Mouse (Mus musculus): ENCODE measurements around the gene Chl1.

Gene Chl1

DNA sequence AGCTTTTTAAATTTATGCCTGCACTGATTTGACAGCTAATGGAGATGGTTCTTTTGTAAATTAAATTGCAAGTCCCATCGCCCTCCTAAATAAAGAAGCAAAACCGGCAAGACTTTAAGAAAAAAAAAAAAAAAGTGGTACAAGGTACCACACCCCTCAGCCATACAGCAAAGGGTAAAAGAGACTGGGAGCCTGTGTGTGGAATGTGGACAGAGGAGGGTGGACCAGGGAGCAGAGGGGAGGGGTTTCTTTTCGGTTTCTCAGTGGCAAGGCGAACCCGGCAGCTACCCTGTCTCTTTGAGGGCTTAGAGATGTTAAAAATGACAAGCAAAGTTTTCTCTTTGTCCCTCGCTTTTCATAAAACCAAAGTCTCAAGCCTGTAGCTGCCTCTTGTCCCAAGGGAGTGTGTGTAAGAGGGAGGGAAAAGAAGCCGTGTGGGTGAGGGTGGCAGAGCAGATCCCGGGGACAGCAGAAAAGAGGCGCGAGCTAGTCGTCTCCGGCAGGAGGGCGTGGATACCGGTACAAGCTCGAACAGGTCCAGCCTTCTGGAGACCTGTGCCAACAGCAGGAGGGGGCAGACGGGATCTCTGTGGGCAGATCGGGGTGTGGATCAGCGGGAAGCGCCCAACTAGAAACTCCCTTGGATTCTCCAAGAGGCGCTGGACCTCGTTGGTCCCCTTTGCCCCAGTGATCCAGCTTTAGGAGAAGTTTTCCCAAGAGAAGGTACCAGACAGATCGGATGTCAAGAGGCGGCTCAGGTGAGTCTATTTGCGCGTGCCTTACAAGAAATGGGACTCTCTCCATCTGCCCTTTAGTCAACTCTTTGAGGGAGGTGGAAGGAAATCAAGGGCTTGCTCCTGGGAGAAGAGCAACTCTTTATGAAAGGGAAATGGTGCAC lies at the start of gene Chl1:
Gene Chl1, plus strand, starts transcription at position 195 of the 898 bp plus-strand sequence.
- 3% methylated on average over 25 of the region's 25 CpGs for WGBS

DNA sequence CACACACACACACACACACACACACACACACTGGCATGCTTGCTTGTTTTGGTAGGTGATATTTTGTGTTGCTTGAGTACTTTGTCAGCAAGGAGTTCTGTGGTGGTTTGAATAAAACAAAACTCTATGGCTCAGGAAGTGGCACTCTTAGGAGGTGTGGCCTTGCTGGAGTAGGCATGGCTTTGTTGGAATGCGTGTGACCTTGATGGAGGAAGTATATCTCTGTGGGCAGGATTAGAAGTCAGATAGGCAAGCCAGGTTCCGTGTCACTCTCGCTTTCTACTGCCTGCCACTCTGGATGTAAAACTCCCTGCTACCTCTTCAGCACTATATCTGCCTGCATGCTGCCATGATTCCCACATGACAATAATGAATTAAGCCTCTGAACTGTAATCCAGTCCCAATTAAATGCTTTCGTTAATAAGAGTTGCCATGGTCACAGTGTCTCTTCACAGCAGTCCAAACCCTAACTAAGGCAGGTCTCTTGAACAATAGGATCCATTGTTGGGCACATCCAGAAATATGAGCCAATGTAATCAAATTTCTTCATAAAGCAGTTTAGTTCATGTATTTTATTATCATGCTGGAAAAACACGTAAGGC lies 44.8 kb upstream of the Chl1 start:
- WGBS = 70% methylated on average over 5 of the region's 5 CpGs

DNA sequence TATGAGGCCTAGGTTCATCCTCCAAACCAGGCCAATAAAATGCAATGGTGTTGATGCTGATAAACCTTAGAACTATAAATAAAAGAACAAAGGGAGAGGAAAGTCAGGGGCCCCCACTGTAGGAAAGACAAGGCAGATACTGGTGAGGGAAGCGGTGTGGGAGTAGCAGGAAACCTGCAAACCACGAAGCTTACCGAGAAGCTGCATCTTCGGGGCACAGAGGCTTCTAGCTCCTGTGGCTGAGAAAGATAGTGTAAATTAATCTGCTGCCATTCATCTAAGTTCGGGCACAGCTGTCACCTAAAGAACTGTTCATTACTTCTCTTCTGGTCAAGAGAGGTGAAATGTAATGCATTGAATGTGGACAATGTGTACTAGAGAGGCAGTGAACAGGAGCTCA lies 37.1 kb upstream of the Chl1 start:
- WGBS = 68% methylated on average over 5 of the region's 5 CpGs

DNA sequence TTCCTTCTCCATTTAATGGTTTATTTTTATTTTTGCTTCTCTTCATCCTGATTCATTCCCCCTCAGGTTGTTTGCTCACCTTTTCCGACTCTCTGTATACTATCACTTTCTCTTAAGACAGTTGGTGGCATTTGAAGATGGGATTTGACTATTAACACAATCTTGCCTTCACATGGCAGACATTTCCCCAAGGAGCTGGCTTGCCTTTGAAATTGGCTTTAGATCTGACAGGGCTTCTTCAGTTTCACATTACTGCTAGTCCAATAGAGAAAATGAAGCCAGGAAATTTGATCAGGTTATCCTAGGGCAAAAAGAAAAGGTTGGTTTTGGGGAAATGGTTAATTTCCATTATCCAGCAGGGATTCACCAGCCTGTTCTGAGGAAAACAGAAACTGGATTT lies 23.2 kb upstream of the Chl1 start:
- WGBS = 79% methylated on average over 1 of the region's 1 CpGs

DNA sequence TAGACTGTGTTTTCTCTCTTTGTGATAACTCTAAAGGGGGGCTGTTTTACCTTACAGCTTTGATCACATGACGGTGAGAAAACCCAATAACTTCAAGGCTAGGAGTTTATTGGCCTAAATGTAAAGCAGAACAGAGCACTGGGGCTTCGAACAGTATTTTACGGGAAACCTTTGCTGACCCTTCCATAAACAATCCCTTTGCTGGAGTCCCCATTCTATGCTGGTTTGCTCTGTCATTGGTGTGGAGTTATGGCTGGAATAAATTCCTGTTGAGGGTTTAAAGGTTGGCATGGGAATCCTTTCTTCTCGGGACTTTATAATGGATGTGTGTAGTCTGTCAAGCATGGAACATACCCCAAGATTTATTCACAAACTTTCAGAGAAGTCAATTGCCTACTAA lies 12.0 kb upstream of the Chl1 start:
- 84% methylated on average over 4 of the region's 4 CpGs for WGBS

DNA sequence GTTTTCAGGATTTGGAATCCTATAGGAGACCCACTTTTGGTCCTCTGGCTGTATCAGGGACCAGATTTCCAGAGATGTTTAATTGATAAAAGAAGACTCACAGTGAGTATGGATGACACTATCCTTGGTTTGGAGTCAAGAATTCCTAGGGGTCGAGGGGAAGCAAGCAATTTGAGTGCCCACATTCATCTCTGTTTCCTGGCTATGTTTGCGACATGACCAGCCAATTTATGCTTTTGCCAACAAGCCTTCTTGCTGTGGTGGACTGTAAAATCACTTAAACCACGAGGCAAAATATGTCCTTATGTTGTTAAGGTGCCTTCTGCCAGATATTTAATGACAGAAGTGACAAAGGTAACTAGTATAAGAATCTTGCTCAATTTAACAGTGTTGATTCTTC lies 6.3 kb upstream of the Chl1 start:
- 69% methylated on average over 3 of the region's 3 CpGs for WGBS

DNA sequence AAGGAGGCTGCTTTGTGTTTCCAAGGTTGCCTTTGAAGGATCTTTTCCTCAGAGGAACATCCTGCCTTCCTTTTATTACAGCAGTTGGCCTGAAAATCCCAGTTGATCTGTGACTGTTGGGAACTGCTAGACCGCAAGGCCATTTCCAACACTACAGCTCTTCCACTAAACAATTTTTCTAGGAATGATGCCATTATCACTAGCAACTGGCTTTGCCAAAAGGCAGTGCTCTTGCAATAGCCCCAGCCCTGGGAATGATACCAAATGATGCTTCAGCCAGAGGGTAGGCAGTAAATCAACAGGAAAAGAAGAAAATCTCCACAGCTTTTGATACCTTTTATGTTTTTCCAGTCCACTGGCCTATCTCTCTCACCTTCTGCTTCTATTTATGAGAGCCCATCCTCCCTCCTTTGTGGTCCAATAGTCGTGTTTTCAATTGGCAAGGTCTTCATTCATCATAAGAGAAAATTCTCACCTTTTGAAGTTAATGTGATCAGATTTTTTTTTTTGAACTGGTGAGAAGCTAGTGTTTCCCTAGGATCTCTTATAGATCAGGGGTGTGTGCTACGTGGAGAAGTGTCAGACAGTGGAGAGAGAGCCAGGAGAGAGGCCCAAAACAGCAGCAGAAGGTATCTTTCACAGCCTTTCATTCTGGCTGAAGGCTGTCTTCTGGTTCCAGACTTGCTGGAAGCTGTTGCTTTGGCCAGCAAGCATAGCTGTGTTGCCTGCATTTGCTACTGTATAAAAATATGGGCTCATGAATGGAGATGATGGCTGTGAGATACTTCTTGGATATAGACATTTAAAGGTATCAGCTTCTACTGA lies 2.4 kb upstream of the Chl1 start:
- WGBS = 45% methylated on average over 3 of the region's 3 CpGs

DNA sequence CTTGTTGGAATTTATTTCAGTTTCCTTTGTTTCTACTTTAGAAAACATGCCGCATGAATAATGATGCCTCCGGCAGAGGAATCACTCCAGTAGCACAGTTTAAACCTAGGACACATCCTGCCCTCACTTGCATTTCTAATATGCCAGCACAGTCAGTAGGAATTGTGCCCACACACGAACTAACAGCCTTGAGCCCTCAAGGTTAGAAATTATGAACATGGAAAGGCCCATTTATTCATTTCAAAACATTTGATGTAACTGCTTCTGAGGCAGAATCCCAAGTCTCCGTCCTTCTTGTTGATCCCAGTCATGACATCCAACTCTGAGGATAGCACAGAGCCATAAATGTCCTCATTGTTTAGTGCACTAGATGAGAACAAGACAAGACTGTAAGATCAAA lies 790 bp upstream of the Chl1 start:
- WGBS = 54% methylated on average over 4 of the region's 4 CpGs

DNA sequence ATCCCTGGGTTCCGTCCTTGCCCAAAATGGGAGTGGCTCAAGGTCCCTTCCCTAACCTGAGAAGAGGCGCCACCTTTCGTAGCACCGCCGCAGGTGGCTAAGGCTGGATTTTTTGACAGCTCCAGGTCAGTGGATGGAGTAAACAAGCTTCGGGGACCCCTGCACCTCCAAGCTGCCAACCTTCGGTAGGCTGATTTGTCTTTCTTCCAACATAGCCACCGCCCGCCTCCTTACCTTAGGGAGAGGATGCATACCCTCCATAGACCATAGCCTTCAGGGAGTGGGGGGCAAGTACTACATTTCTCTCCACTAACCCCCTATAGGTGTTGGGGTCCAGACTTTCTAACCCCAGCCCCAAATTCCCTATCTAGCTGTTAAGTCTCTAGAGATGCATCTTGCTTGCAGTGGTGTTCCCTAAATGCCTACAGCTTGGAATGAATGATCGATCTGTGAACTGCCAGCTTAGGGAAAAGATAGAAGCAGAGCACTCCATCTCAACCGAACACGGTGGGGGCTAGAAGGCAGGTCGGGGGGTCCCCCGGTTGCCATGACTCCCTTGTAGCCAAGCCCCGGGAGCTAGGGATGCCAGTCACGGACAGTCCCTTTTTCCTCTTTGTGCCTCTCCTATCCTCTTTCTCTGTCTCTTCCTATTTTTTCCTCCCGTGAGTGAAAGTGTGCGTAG lies 1.0 kb downstream of the Chl1 start:
- WGBS = 4% methylated on average over 18 of the region's 18 CpGs

DNA sequence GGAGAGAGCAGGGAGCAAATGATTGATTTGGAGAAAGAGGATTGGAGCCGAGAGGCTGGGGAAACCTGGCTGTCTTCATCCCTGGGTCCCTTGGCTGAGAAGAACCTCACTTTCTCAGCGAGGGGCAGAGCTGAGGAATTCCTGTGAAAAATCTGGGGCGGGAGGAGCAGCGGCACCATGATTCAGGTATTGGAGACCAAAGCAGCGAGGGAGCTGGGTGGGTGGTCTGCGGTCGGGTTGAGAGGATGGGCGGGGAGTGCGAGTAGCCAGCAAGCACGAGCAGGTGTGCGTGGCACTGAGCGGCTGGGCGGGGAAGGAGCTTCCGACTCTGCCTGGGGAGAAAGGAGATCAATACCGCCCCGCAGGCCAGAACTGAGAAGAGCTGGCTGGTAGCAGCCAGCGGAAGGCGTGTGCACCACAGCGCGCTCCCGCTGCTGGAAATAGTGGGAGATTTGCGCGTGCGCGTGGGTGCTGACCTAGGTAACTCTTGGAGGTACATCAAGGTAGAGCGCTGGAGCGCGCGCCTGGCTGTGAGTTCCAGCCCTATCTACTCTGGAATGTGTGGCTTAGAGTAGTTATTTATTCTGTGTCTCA lies 1.7 kb downstream of the Chl1 start:
- under 1% methylated on average over 29 of the region's 29 CpGs for WGBS

DNA sequence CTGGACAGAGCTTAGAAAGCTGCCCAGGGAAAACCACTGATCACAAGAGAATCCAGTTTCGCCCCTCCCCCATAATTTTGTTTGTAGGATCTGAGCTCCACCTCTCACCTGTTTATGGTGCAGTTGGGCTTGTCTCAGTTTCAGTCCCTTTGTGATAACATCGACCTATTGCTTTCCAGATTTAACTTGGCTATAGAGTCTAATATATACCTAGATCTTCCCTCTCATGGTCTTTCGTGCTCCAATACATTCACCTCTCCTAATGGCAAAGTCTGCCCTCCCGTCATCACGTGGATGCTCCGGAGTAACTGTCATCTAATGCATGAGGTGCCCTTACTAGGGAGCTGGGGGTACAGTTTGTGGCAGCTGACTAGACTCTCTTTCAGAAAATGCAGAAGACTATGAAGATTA lies 2.5 kb downstream of the Chl1 start:
- WGBS = 27% methylated on average over 6 of the region's 6 CpGs

DNA sequence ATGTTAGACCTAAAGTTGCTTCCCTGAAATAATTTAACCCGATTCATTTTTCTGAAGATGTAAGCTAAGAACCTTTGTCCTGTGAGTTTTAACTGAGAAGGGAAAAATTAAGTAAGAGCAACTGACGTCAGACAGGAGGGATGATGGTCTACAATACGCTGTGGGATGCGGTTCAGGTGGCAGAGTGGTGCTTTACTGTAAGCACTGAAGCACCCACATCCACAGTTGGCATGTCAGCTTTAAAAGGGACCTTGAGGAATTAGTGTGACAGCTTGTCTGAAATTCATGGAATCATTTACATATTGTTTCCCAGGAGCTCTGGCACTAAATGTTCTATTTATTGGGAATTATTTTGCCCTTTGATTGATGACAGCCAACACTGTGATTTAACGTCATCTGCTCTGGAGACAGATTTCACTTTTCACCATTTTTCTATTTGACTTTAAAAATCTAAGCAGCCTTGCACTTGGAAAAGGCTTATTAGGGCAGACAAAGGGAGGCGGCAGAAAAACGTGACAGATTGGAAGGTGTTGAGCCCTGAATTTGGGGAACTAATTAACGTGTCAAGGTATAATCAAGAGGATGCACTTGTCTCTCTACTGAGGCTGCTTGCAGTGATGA lies 3.3 kb downstream of the Chl1 start:
- WGBS = 33% methylated on average over 8 of the region's 8 CpGs

DNA sequence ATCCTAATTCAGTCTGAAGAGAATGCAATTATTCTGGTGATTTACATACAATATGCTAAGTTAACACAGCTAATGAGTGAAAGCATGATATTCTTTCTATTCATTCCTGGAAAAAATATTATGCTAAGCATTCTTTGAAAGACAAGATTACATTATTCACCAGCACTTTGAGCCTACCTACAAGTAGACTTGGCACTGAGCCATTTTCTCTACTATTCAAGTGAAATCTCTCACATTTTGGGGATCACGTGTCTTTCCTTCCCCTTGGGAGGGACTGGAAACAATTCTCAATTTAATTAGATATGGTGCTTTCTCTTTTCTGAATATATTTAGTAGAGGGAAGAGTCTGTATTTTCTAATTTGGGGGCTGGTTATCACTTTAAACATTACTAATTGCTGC lies 4.0 kb downstream of the Chl1 start:
- WGBS = 29% methylated on average over 1 of the region's 1 CpGs

DNA sequence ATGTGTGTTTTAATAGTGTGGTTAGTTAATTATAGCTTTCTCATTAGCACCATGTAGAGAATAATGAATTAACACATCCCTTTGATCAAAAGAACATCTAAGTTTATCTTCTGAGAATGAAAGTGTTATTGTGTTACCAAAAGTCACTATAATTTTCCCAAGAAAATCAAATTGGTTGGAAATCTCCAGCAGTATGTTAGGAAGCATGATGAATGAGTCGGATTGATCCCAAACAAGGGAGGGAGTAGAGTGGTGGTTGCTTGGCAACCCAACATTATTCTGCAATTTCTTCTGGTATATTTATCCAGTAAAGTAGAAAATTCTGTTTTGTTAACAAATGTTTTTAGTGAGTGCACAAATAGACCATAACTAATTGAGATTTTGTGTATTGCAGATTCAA lies 4.4 kb downstream of the Chl1 start:
- 37% methylated on average over 1 of the region's 1 CpGs for WGBS

DNA sequence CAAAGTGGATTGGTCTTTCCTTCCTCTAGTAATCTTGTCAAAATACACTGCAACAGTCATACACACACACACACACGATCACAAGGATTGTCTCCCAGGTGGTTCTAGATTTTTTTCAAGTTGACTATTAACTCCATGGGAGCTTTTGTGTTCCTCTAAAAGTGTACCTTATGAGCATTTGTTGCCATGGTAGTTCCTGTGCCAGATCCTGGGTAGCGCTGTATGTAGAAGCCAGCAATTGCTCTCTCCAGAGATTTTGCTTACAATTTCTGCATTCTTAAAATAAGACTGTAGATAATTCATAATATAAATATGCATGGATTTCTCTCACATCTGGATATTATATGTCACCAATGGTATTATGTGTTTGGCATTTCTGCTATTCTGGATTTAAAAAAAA lies 9.2 kb downstream of the Chl1 start:
- 60% methylated on average over 2 of the region's 2 CpGs for WGBS

DNA sequence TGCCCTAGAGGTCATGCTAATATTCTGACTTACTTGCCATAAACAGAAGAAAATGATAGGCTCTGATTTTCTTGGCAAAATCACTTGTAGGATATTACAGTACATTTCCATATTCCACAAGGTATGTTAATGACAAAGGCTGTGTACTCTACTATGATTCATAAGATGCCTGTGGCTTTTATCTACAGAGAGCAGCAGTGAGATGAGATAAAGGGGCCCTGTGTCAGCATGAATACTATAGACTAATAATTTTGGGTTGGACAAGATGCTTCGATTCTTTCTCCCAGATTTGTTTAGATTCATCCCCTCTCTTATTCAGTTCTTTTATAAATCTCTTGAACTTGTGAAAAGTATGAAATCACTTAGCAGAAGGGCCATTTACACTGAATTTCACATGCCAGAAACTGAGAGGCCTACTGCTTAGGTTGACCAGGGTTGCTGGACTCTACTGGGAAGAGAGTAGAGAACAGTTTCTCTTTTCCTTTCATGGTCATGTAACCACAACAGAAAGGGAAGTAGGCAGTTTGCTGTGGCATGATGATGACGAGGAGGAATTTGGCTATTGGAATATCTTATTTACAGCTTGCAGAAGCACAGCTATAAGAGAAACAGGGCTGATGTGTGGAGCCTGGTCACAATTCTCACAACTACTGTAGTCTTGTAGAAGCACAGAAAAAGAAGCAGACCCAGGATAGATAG lies 15.1 kb downstream of the Chl1 start:
- 64% methylated on average over 2 of the region's 2 CpGs for WGBS

DNA sequence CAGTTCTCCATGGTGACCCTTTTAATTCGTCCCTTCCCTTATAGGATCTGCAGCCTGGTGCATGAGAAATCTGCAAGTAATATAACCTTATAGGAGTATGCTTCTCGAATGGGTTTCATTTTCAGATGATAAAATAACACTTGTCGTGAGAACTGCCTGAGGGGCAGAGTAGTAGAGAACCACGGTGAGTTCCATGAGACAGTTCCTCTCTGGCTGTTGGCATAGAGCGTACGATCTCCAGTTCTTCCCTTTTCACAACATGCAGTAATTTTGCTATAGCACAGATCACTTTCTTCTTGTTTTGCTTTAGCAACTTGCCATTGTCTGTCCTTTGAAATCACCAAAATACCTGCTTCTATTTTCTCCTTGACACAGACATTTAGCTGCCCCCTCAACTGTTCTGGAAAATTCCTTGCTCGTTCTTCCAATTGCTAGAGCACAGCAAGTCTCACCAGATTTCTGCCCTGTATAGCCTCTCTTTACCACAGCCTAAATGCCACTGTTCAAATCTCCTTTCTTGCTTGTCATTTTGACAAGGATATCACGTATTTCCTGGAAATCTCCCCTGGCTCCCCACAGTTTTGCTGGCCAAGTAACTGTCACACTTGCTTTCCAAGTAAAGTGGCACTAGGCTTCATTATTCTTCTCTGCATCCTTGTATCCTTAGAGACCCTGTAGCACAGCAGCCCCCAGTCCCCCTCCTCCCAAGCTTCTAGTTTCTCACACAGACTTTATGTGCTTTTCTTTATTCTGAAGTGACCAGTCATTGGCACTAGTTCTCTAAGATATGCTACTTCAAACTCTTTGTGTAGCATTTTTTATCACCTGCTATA lies 16.8 kb downstream of the Chl1 start:
- WGBS = 41% methylated on average over 8 of the region's 8 CpGs

DNA sequence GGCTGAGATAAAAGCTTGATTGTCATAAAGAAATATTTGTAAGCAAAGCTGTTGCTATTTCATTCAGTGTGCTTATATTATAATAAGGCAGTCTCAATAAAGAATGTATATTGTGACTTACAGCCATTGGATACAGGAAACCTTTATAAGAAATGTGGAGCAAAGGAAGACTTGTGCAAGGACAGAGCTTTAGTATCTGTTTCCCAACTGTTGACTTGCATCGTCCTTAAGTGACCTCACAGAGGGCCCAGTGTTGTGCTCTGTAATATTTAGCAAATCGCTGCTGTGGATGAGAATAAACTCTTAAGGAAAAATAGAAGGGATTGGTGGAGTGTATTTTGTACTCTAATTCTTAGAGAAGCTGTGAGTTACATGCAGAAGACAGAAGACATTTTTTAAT lies 23.6 kb downstream of the Chl1 start:
- WGBS = 74% methylated on average over 2 of the region's 2 CpGs

DNA sequence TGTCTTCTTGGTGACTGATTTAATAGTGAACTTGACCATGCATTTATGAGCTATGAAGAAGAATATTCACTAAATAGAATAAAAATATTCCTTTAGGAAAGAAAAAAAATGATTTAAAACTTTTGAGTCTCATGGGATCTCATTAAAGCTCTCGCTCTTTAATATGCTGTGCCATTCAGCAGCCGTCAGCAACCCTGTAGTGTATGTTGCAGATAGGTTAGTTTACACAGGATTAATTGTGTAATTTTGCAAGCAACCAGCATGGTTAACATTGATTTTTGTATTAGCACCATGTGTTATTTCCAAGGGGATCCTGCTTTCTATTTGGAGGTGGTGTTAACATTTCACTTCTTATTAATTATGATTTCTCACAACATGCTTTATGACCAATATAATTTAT lies 32.2 kb downstream of the Chl1 start:
- WGBS = 92% methylated on average over 2 of the region's 2 CpGs

DNA sequence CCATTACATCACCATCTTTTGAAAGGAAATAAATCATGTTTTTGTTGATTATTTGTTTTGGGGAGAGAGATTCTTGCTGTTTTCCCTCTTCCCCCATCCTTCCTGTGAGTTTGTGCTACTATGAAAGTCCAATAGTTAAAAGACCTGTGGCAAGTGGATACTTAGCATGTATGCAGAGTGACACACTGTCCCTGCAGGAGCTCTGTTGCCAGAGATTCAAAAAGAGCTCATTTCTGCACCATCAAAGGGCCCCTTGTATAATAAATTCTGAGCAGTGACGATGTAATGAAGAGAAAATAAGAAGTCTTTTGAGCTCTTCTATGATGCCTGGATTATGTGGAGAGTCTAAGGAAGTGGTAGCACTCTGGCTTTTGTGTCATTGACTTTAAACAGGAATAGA lies 33.4 kb downstream of the Chl1 start:
- 50% methylated on average over 1 of the region's 1 CpGs for WGBS
